Mouse (Mus musculus) heart, postnatal 25 days (tissue): ENCODE measurements around the gene Olfr1029. TPM values are rescaled to one million over a fixed set of nuclear protein-coding genes. Genes with fewer than 3 reads are reported as not detected.
A peak's percentile ranks its signal among the peaks of the same experiment; 100 is the strongest.
"Not testable (repeated sequence)": the region's sequence is repeated elsewhere in the genome, so short reads cannot be mapped to it uniquely, and the experiment has no call there.

Source experiments
- DNase-seq: peaks from one replicate; pipeline ENCODE4 v3.0.0; 2022; ENCODE audit warnings: low spot score
- intact Hi-C: fragments of 180-260 bp; cut with DNase I; formaldehyde crosslinking; loops from one replicate; pipeline ENCODE4 v1.15.1; 2025
- total RNA-seq, 2 experiments: library from RNA; stranded (reverse); gene quantifications; 2 replicates each; pipeline ENCODE4 v1.2.3; 2021

Gene Olfr1029
- not detected for total RNA-seq

DNA sequence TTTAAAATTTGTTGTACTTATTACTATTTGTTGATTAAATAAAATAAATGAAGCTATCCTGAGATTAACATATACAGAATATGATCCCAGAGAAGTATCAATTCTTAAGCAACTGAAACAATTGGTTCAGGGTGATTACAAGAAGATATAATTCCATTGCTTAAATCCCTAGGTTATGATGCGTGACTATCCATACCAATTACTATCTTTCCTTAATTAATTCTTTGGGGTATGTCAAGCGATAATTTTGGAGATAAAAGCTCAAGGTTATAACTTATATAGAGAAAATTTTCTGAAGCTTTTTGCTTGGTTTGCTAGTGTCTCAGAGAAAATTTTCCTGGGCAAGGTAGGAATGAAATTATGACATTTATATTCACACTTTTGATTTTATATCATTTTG is at the start of gene Olfr1029:
Olfr1029 (plus strand) TSS at position 301 of the 400 bp plus-strand sequence.
- DNase-seq, result no peak
- intact Hi-C loops, result no loop called here

DNA sequence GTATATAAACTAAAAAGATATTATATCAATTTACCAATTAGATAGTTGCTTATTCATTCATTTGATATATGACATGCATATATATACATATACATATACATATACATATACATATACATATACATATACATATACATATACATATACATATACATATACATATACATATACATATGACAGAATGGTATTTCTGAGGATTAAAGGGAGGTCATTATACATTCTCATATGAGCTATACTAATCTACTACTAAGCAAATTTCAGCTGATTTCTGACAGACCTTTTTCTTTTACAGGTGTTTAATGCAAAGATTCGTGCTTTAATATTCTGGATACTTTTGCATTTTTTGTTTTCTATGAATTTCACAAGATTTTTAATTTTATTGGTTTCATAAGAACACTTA is 23.6 kb upstream of the Olfr1029 start, which contains the start of gene Olfr1028:
Olfr1028 (plus strand) TSS at position 301 of the 400 bp plus-strand sequence.
- intact Hi-C loops, result no loop called here
- no peak for DNase-seq

- no peak for DNase-seq
- intact Hi-C loops, result no loop called here
These were observed 5.3 kb downstream of the Olfr1029 start, which contains the start of gene Olfr1030 for GRCm38 (mm10) chr2:85978976-85979375. Gene Olfr1030 (plus strand): TSS chr2:85979276.

DNA sequence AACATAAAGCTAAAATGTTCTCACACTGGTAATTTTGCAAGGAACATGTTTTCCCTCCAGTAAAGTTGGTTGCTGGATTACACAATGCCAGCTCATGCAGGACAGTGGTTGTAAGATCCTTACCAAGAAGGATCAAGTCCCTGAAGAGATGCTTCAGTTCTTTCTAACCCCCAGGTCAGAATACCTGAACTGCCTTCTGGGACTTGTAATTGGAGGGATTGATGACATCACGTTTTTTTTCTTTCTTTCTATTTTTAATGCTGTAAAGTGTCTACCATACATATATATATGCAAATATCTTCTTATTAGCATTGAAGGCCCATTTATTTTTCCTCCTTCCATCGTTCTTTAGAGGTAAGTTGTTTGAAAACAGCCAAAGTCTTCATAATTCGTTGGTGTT is 16.3 kb downstream of the Olfr1029 start, which contains the start of gene Olfr1031:
Olfr1031 (plus strand) TSS at position 301 of the 400 bp plus-strand sequence.
- DNase-seq, result no peak
- intact Hi-C loops, result no loop called here

DNA sequence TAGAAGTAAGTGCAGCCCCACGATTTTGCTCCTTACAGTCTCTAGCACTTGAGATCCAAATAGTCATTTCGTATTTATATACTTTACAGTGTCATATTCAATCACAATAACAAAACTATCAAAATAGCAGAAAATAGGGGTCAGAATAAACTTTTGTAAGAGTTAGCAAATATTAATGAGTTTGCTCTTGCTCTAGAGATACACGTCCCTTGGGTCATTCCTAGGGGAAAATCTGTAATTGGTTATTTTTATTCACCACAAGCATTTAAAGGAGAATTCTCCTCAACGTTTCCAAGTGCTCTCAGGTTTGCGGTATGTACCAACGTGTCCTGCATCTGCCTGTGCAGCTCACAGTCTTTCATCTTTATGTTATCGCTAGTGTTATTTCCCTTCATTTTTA is 31.5 kb downstream of the Olfr1029 start, which contains the start of gene Olfr1032:
Olfr1032 (plus strand) TSS at position 301 of the 400 bp plus-strand sequence.
- no peak for DNase-seq
- intact Hi-C loops, result no loop called here

- intact Hi-C loops, result not testable (repeated sequence)
- DNase-seq, result peak; percentile 12
These were observed 46.7 kb downstream of the Olfr1029 start, which contains the start of gene Olfr1033 for GRCm38 (mm10) chr2:86020406-86020805. Gene Olfr1033 (plus strand): TSS chr2:86020633.

DNA sequence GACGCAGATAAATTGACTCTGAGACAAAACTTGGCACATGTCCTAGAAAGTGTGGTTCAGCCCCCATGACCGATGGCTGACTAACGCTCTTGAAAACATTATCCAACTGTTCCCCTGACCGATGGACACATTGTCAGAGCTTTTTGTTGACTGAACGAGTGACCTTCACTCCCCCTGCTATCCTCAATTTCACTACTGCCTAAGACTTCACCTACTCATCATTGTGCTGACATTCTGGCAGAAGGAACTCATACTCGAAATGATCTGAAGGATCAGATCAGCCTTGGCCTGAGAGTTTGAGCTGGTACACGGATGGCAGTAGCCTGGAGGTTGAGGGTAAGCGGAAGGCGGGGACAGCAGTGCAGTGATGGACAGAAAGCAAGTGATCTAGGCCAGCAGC is 47.8 kb downstream of the Olfr1029 start:
- intact Hi-C loops, DNase-seq: not testable (repeated sequence)

Other genes with a start within 250 kb of the Olfr1029 start
- gene Olfr1012, start 211.1 kb upstream of the Olfr1029 start, total RNA-seq, result not detected
- not detected for gene Olfr1013, start 206.8 kb upstream of the Olfr1029 start, total RNA-seq
- gene Olfr1014, start 201.2 kb upstream of the Olfr1029 start, total RNA-seq, result not detected
- gene Olfr1015, start 191.9 kb upstream of the Olfr1029 start, total RNA-seq, result not detected
- not detected for gene Olfr1016, start 171.4 kb upstream of the Olfr1029 start, total RNA-seq
- not detected for gene Olfr1018, start 155.4 kb upstream of the Olfr1029 start, total RNA-seq
- not detected for gene Olfr1019, start 128.4 kb upstream of the Olfr1029 start, total RNA-seq
- not detected for gene Olfr1020, start 126.9 kb upstream of the Olfr1029 start, total RNA-seq
- not detected for gene Olfr1022, start 105.3 kb upstream of the Olfr1029 start, total RNA-seq
- not detected for gene Olfr1023, start 88.3 kb upstream of the Olfr1029 start, total RNA-seq
- not detected for gene Olfr1024, start 68.8 kb upstream of the Olfr1029 start, total RNA-seq
- gene Olfr1025-ps1, start 58.7 kb upstream of the Olfr1029 start, total RNA-seq, result not detected
- not detected for gene Olfr1026, start 52.3 kb upstream of the Olfr1029 start, total RNA-seq
- gene Olfr1028, start 23.5 kb upstream of the Olfr1029 start, total RNA-seq, result not detected
- not detected for gene Olfr1030, start 5.4 kb downstream of the Olfr1029 start, total RNA-seq
- not detected for gene Olfr1031, start 16.4 kb downstream of the Olfr1029 start, total RNA-seq
- gene Olfr1032, start 31.6 kb downstream of the Olfr1029 start, total RNA-seq, result not detected
- gene Olfr1033, start 46.7 kb downstream of the Olfr1029 start, total RNA-seq, result 1 to 10 TPM; 5.3 to 6.2 TPM
- gene Olfr1034, start 72.0 kb downstream of the Olfr1029 start, total RNA-seq, result under 1 TPM; 0.14 to 0.16 TPM
- not detected for gene Olfr1036, start 100.1 kb downstream of the Olfr1029 start, total RNA-seq
- gene Olfr1037, start 113.5 kb downstream of the Olfr1029 start, total RNA-seq, result not detected
- gene Olfr1039, start 162.0 kb downstream of the Olfr1029 start, total RNA-seq, result not detected
- gene Olfr1040, start 172.8 kb downstream of the Olfr1029 start, total RNA-seq, result not detected
- not detected for gene Olfr1042, start 187.9 kb downstream of the Olfr1029 start, total RNA-seq
- not detected for gene Olfr1043, start 193.6 kb downstream of the Olfr1029 start, total RNA-seq
- not detected for gene Olfr1044, start 203.9 kb downstream of the Olfr1029 start, total RNA-seq
- not detected for gene Olfr52, start 211.8 kb downstream of the Olfr1029 start, total RNA-seq
- not detected for gene Olfr1045, start 229.1 kb downstream of the Olfr1029 start, total RNA-seq
- gene Olfr1046, start 245.4 kb downstream of the Olfr1029 start, total RNA-seq, result not detected